Mouse (Mus musculus): ENCODE results near the gene Ifitm5. TPM values are rescaled to one million over a fixed set of nuclear protein-coding genes. Genes with fewer than 3 reads are reported as not detected.

The Ifitm5 gene
- polyA plus RNA-seq, 1 experiment from 2014 or later, result 2.3 TPM

GRCm38 (mm10) chr7:140949255-140949654, 836 bp downstream of the Ifitm5 start:
- H3K27me3 ChIP-seq (replicated peaks; ENCODE audit: control insufficient read depth, insufficient read depth, low read length), result no peaks in the 10 kb centered on the region
- H3K36me3 ChIP-seq (ENCODE audit: control insufficient read depth, insufficient read depth, low read length), result peaks cover 56% of the 10 kb centered on the region
- H3K4me3 ChIP-seq (ENCODE audit: low read depth, low read length), result no peak overlapping the region
- peaks cover 37% of the 10 kb centered on the region for H3K4me1 ChIP-seq (replicated peaks; ENCODE audit: control insufficient read depth, insufficient read depth, low read length)
- WGBS, result 83% methylated on average over 6 of the region's 6 CpGs
- DNase-seq (ENCODE audit: low spot score), result no peak
- no peak for ATAC-seq (replicated peaks; ENCODE audit: low FRiP score, low TSS enrichment, low read depth)
- H3K27ac ChIP-seq (ENCODE audit: low read depth), result no peak overlapping the region
- no peak overlapping the region for H3K9ac ChIP-seq (ENCODE audit: low read length)
- H3K9me3 ChIP-seq (ENCODE audit: control insufficient read depth, low read length), result no peaks in the 10 kb centered on the region
- no peak overlapping the region for H3K4me2 ChIP-seq (ENCODE audit: low read length)

- H3K4me2 ChIP-seq (ENCODE audit: low read length), result no peak overlapping the region
- no peaks in the 10 kb centered on the region for H3K9me3 ChIP-seq (ENCODE audit: control insufficient read depth, low read length)
- H3K9ac ChIP-seq (ENCODE audit: low read length), result no peak overlapping the region
- DNase-seq (ENCODE audit: low spot score), result no peak
- peaks cover 59% of the 10 kb centered on the region for H3K36me3 ChIP-seq (ENCODE audit: control insufficient read depth, insufficient read depth, low read length)
- 74% methylated on average over 8 of the region's 8 CpGs for WGBS
- peaks cover 30% of the 10 kb centered on the region for H3K4me1 ChIP-seq (replicated peaks; ENCODE audit: control insufficient read depth, insufficient read depth, low read length)
- H3K27ac ChIP-seq (ENCODE audit: low read depth), result no peak overlapping the region
- H3K27me3 ChIP-seq (replicated peaks; ENCODE audit: control insufficient read depth, insufficient read depth, low read length), result no peaks in the 10 kb centered on the region
- H3K4me3 ChIP-seq (ENCODE audit: low read depth, low read length), result no peak overlapping the region
- no peak for ATAC-seq (replicated peaks; ENCODE audit: low FRiP score, low TSS enrichment, low read depth)
Observed at GRCm38 (mm10) chr7:140948161-140948560, 1.9 kb downstream of the Ifitm5 start.

GRCm38 (mm10) chr7:140946980-140947379, 3.1 kb downstream of the Ifitm5 start:
- no peak overlapping the region for H3K4me3 ChIP-seq (ENCODE audit: low read depth, low read length)
- no peaks in the 10 kb centered on the region for H3K9me3 ChIP-seq (ENCODE audit: control insufficient read depth, low read length)
- no peaks in the 10 kb centered on the region for H3K27me3 ChIP-seq (replicated peaks; ENCODE audit: control insufficient read depth, insufficient read depth, low read length)
- DNase-seq (ENCODE audit: low spot score) (no peak), ATAC-seq (replicated peaks; ENCODE audit: low FRiP score, low TSS enrichment, low read depth) (no peak)
- H3K27ac ChIP-seq (ENCODE audit: low read depth), result no peak overlapping the region
- H3K4me2 ChIP-seq (ENCODE audit: low read length), result no peak overlapping the region
- H3K9ac ChIP-seq (ENCODE audit: low read length), result no peak overlapping the region
- peaks cover 55% of the 10 kb centered on the region for H3K36me3 ChIP-seq (ENCODE audit: control insufficient read depth, insufficient read depth, low read length)
- 59% methylated on average over 7 of the region's 7 CpGs for whole genome bisulfite sequencing
- H3K4me1 ChIP-seq (replicated peaks; ENCODE audit: control insufficient read depth, insufficient read depth, low read length), result peaks cover 33% of the 10 kb centered on the region

- WGBS, result 93% methylated on average over 10 of the region's 10 CpGs
- ATAC-seq (replicated peaks; ENCODE audit: low FRiP score, low TSS enrichment, low read depth) (no peak), DNase-seq (ENCODE audit: low spot score) (no peak)
- Histone ChIP-seq H3K4me2 (ENCODE audit: low read length) (no peak overlapping the region), H3K36me3 (ENCODE audit: control insufficient read depth, insufficient read depth, low read length) (peaks cover 55% of the 10 kb centered on the region), H3K27me3 (replicated peaks; ENCODE audit: control insufficient read depth, insufficient read depth, low read length) (no peaks in the 10 kb centered on the region), H3K27ac (ENCODE audit: low read depth) (no peak overlapping the region), H3K4me1 (replicated peaks; ENCODE audit: control insufficient read depth, insufficient read depth, low read length) (peaks cover 30% of the 10 kb centered on the region), H3K4me3 (ENCODE audit: low read depth, low read length) (no peak overlapping the region), H3K9me3 (ENCODE audit: control insufficient read depth, low read length) (no peaks in the 10 kb centered on the region), H3K9ac (ENCODE audit: low read length) (no peak overlapping the region)
Observed at GRCm38 (mm10) chr7:140946311-140946710, 3.8 kb downstream of the Ifitm5 start.

- Histone ChIP-seq H3K4me2 (ENCODE audit: low read length) (no peak overlapping the region), H3K9ac (ENCODE audit: low read length) (no peak overlapping the region), H3K4me3 (ENCODE audit: low read depth, low read length) (no peak overlapping the region), H3K9me3 (ENCODE audit: control insufficient read depth, low read length) (no peaks in the 10 kb centered on the region), H3K27me3 (replicated peaks; ENCODE audit: control insufficient read depth, insufficient read depth, low read length) (no peaks in the 10 kb centered on the region), H3K4me1 (replicated peaks; ENCODE audit: control insufficient read depth, insufficient read depth, low read length) (peaks cover 30% of the 10 kb centered on the region), H3K36me3 (ENCODE audit: control insufficient read depth, insufficient read depth, low read length) (peaks cover 55% of the 10 kb centered on the region), H3K27ac (ENCODE audit: low read depth) (no peak overlapping the region)
- DNase-seq (ENCODE audit: low spot score) (no peak), ATAC-seq (replicated peaks; ENCODE audit: low FRiP score, low TSS enrichment, low read depth) (no peak)
- WGBS, result 91% methylated on average over 5 of the region's 5 CpGs
Observed at GRCm38 (mm10) chr7:140945247-140945646, 4.8 kb downstream of the Ifitm5 start.

GRCm38 (mm10) chr7:140944236-140944635, 5.9 kb downstream of the Ifitm5 start:
- peaks cover 35% of the 10 kb centered on the region for H3K4me1 ChIP-seq (replicated peaks; ENCODE audit: control insufficient read depth, insufficient read depth, low read length)
- H3K4me2 ChIP-seq (ENCODE audit: low read length), result no peak overlapping the region
- ATAC-seq (replicated peaks; ENCODE audit: low FRiP score, low TSS enrichment, low read depth), result no peak
- no peak overlapping the region for H3K4me3 ChIP-seq (ENCODE audit: low read depth, low read length)
- no peaks in the 10 kb centered on the region for H3K9me3 ChIP-seq (ENCODE audit: control insufficient read depth, low read length)
- H3K36me3 ChIP-seq (ENCODE audit: control insufficient read depth, insufficient read depth, low read length), result peaks cover 48% of the 10 kb centered on the region
- DNase-seq (ENCODE audit: low spot score), result no peak
- H3K27ac ChIP-seq (ENCODE audit: low read depth), result no peak overlapping the region
- WGBS, result 92% methylated on average over 7 of the region's 7 CpGs
- H3K27me3 ChIP-seq (replicated peaks; ENCODE audit: control insufficient read depth, insufficient read depth, low read length), result no peaks in the 10 kb centered on the region
- H3K9ac ChIP-seq (ENCODE audit: low read length), result no peak overlapping the region

- Histone ChIP-seq H3K36me3 (ENCODE audit: control insufficient read depth, insufficient read depth, low read length) (peaks cover 39% of the 10 kb centered on the region), H3K9me3 (ENCODE audit: control insufficient read depth, low read length) (no peaks in the 10 kb centered on the region), H3K9ac (ENCODE audit: low read length) (no peak overlapping the region), H3K4me3 (ENCODE audit: low read depth, low read length) (no peak overlapping the region), H3K4me1 (replicated peaks; ENCODE audit: control insufficient read depth, insufficient read depth, low read length) (peaks cover 38% of the 10 kb centered on the region), H3K27me3 (replicated peaks; ENCODE audit: control insufficient read depth, insufficient read depth, low read length) (no peaks in the 10 kb centered on the region), H3K4me2 (ENCODE audit: low read length) (no peak overlapping the region), H3K27ac (ENCODE audit: low read depth) (peak overlapping the region; percentile 88; the same call in 1 of the 2 replicates)
- WGBS, result 51% methylated on average over 4 of the region's 4 CpGs
- no peak for DNase-seq (ENCODE audit: low spot score)
- ATAC-seq (replicated peaks; ENCODE audit: low FRiP score, low TSS enrichment, low read depth), result no peak
Observed at GRCm38 (mm10) chr7:140943356-140943755, 6.7 kb downstream of the Ifitm5 start.

GRCm38 (mm10) chr7:140942811-140943210, 7.3 kb downstream of the Ifitm5 start:
- Histone ChIP-seq H3K4me2 (ENCODE audit: low read length) (peak overlapping the region; percentile 82), H3K27me3 (replicated peaks; ENCODE audit: control insufficient read depth, insufficient read depth, low read length) (no peaks in the 10 kb centered on the region), H3K36me3 (ENCODE audit: control insufficient read depth, insufficient read depth, low read length) (peaks cover 33% of the 10 kb centered on the region), H3K9ac (ENCODE audit: low read length) (no peak overlapping the region; the same call in 1 of the 2 replicates), H3K9me3 (ENCODE audit: control insufficient read depth, low read length) (no peaks in the 10 kb centered on the region), H3K27ac (ENCODE audit: low read depth) (peak overlapping the region; percentile 88; the same call in 1 of the 2 replicates), H3K4me1 (replicated peaks; ENCODE audit: control insufficient read depth, insufficient read depth, low read length) (peaks cover 38% of the 10 kb centered on the region), H3K4me3 (ENCODE audit: low read depth, low read length) (peak overlapping the region; percentile 54; the same call in 1 of the 2 replicates)
- no peak for ATAC-seq (replicated peaks; ENCODE audit: low FRiP score, low TSS enrichment, low read depth)
- WGBS, result 88% methylated on average over 10 of the region's 10 CpGs
- no peak for DNase-seq (ENCODE audit: low spot score)

GRCm38 (mm10) chr7:140942341-140942740, 7.8 kb downstream of the Ifitm5 start:
- Histone ChIP-seq H3K4me1 (replicated peaks; ENCODE audit: control insufficient read depth, insufficient read depth, low read length) (peaks cover 38% of the 10 kb centered on the region), H3K4me2 (ENCODE audit: low read length) (peak overlapping the region; percentile 82), H3K36me3 (ENCODE audit: control insufficient read depth, insufficient read depth, low read length) (peaks cover 29% of the 10 kb centered on the region), H3K27ac (ENCODE audit: low read depth) (peak overlapping the region; percentile 88), H3K4me3 (ENCODE audit: low read depth, low read length) (peak overlapping the region; percentile 54), H3K9me3 (ENCODE audit: control insufficient read depth, low read length) (no peaks in the 10 kb centered on the region), H3K27me3 (replicated peaks; ENCODE audit: control insufficient read depth, insufficient read depth, low read length) (no peaks in the 10 kb centered on the region), H3K9ac (ENCODE audit: low read length) (peak overlapping the region; percentile 72)
- DNase-seq (ENCODE audit: low spot score) (no peak), ATAC-seq (replicated peaks; ENCODE audit: low FRiP score, low TSS enrichment, low read depth) (0 out of 2 replicates have a peak, but pooled peaks have one; percentile 3)
- 48% methylated on average over 9 of the region's 9 CpGs for WGBS

Data from intestine, embryonic 14.5 days (tissue).